9 mouse cellular contexts compared by ENCODE assay signal in the genomic region with DNA sequence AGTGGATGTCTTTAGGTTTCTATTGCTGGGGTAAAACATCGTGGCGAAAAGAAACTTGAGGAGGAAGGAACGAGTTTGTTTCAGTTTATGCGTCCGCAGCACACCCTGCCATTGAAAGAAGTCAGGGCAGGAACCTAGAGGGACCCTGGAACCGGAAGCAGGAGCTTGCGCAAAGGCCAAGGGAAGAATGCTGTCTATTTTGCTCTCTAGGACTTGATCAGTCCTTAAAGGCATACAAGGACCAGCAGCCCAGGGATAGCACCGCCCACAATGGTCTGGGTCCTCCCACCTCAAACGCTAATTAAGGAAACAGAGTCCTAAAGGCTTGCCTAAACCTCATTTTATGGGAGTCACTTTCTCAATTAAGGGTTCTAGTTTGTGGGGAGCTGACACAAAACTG. TPM values are rescaled to one million over a fixed set of nuclear protein-coding genes. Genes with fewer than 3 reads are reported as not detected.
DNase-seq lines count a peak whose midpoint lies in the region; TF ChIP-seq lines count a peak whose summit lies in the region.
"Had no signal": no experiment of that assay in that cellular context is flagged by ENCODE, and none has a peak within 500 bp of the region (broad histone marks: within the 10 kb centered on the region; RNA-seq: fewer than 3 reads in every experiment).

No protein-coding gene starts in this region.

- intact Hi-C loops in heart, postnatal 10 days (cut with DNase I): loop anchor here (5.0 kb wide), 1 partner anchor 120 kb away; no protein-coding TSS in a partner anchor
- intact Hi-C loops in left cerebral cortex, postnatal 14 days (cut with DNase I): no loop called here

- no peaks in the 10 kb centered on the region for H3K4me1 ChIP-seq in liver, adult 2 months (ENCODE audit: control insufficient read depth, insufficient read depth, low read length)

- TF ChIP-seq POLR2A in liver, adult 2 months (IDR thresholded peaks at IDR 0.05; ENCODE audit: extremely low read depth, insufficient read depth, low read length): no peak
- TF ChIP-seq POLR2A in myocyte (IDR thresholded peaks at IDR 0.05; ENCODE audit: insufficient read length, low read depth): no peak

- peak overlapping the region; percentile 63 for H3K4me2 ChIP-seq in myocyte (ENCODE audit: low read depth)

- H3K36me3 ChIP-seq in liver, adult 2 months (ENCODE audit: control insufficient read depth, insufficient read depth, low read length): no peaks in the 10 kb centered on the region
- peaks cover 2% of the 10 kb centered on the region for H3K36me3 ChIP-seq in myocyte (ENCODE audit: control insufficient read depth, insufficient read depth)

- no peak overlapping the region for H3K27ac ChIP-seq in liver, adult 2 months (replicated peaks; ENCODE audit: insufficient read depth, low read depth, low read length)

- WGBS in liver, adult 2 months: 54% methylated on average over 9 of the region's 9 CpGs

- peak overlapping the region; percentile 26; the same call in 1 of the 2 replicates for H3K4me3 ChIP-seq in liver, adult 2 months (ENCODE audit: insufficient read depth, low read depth, low read length)
- H3K4me3 ChIP-seq in myocyte: peak overlapping the region; percentile 70

- H3ac ChIP-seq in myocyte (ENCODE audit: control insufficient read depth, insufficient read length): no peak overlapping the region

- H3K79me2 ChIP-seq in liver, adult 2 months (ENCODE audit: control insufficient read depth, insufficient read depth, low read length): no peaks in the 10 kb centered on the region
- H3K79me2 ChIP-seq in myocyte (ENCODE audit: control insufficient read depth, insufficient read depth): peaks cover 21% of the 10 kb centered on the region

- H3K9ac ChIP-seq in liver, adult 2 months (ENCODE audit: low read depth, low read length): no peak overlapping the region

- no peak for TF ChIP-seq CTCF in liver, adult 2 months (IDR thresholded peaks at IDR 0.05; ENCODE audit: low read depth, low read length)

- DNase-seq in embryo, embryonic 11 days: peak; percentile 8
- no peak for DNase-seq in embryo, embryonic 9.5 days (ENCODE audit: extremely low spot score)
- DNase-seq in heart, postnatal 10 days: peak; percentile 35 to 48
- peak; percentile 45 for DNase-seq in liver, adult 2 months (ENCODE audit: extremely low read depth, low read depth, low spot score)
- no peak for DNase-seq in ovary, postnatal 14 days (ENCODE audit: low spot score)
- no peak for DNase-seq in left cerebral cortex, postnatal 14 days (ENCODE audit: low spot score in 2 of 2)
- no peak for DNase-seq in frontal cortex, postnatal 25 days (ENCODE audit: low spot score in 2 of 2)
- DNase-seq: B cell, adult 2 months had no signal

- H3K27me3 ChIP-seq in liver, adult 2 months (ENCODE audit: control insufficient read depth, insufficient read depth, low read length): 0 out of 2 replicates have a peak, but pooled peaks cover 2% of the 10 kb centered on the region
- no peaks in the 10 kb centered on the region for H3K27me3 ChIP-seq in myocyte (ENCODE audit: control insufficient read depth, insufficient read depth, insufficient read length)

TF ChIP-seq in myocyte, 11 proteins besides CTCF, POLR2A, EP300 and RAD21:
- TF ChIP-seq POLR2AphosphoS2 (IDR thresholded peaks at IDR 0.05; ENCODE audit: insufficient read length, low read depth) (no peak), E2F4 (IDR thresholded peaks at IDR 0.05; ENCODE audit: insufficient read depth) (no peak), TCF3 (IDR thresholded peaks at IDR 0.05; ENCODE audit: insufficient read length, low read depth) (no peak), CEBPB (IDR thresholded peaks at IDR 0.05; ENCODE audit: insufficient read depth, poor library complexity, severe bottlenecking) (no peak), SRF (IDR thresholded peaks at IDR 0.05; ENCODE audit: control insufficient read depth, insufficient read length, low read depth) (no peak), MAX (IDR thresholded peaks at IDR 0.05; ENCODE audit: low read depth) (no peak), MYOD1 (IDR thresholded peaks at IDR 0.05; ENCODE audit: control insufficient read depth in 1 of 3, insufficient read length in 2 of 3, low read depth in 2 of 3) (no peak), USF1 (IDR thresholded peaks at IDR 0.05; ENCODE audit: low read depth) (no peak), MYOG (IDR thresholded peaks at IDR 0.05; ENCODE audit: control insufficient read depth in 1 of 3, insufficient read depth in 1 of 3, insufficient read length in 2 of 3, low read depth in 2 of 3) (no peak), TCF12 (IDR thresholded peaks at IDR 0.05; ENCODE audit: insufficient read depth, poor library complexity, severe bottlenecking) (no peak), REST (IDR thresholded peaks at IDR 0.05; ENCODE audit: insufficient read depth, insufficient read length) (no peak)

RNA-seq across cellular contexts. Expression of gene Anxa3, which starts 0.7 kb away (rescaled TPM):
- 10 to 100 TPM; 46.6 to 49.2 TPM for total RNA-seq in heart, postnatal 10 days (2021)
- total RNA-seq in liver, adult 2 months (2014; rRNA removed): 7.3 and 7.8 TPM in 2 replicates
- polyA plus RNA-seq in liver, adult 2 months (2012; rRNA removed): 1.5 and 1.7 TPM in 2 replicates
- 93.3 TPM for polyA plus RNA-seq in myocyte (2012; fragmentation: generic; extraction: Trizol)
- 10 to 100 TPM; 17.8 to 20.5 TPM for total RNA-seq in left cerebral cortex, postnatal 14 days (2021)

Comparison
In these comparisons a context has a peak if more than half of its experiments do, and no peak if none do; other contexts are left out.
1. DNase-seq: peak in embryo, embryonic 11 days (single experiment), heart, postnatal 10 days (2 of 2) and liver, adult 2 months (single experiment); none in embryo, embryonic 9.5 days (single experiment), ovary, postnatal 14 days (single experiment), left cerebral cortex, postnatal 14 days (0 of 2) and frontal cortex, postnatal 25 days (0 of 2).